In genomic region chr8:13625281-13625970, GRCm38 (mm10) we compare ENCODE assay signal across 9 mouse cellular contexts. TPM values are rescaled to one million over a fixed set of nuclear protein-coding genes. Genes with fewer than 3 reads are reported as not detected.
A peak's percentile ranks its signal among the peaks of the same experiment; 100 is the strongest.
DNase-seq lines count a peak whose midpoint lies in the region; ATAC-seq and TF ChIP-seq lines count a peak whose summit lies in the region.
"Had no signal": no experiment of that assay in that cellular context is flagged by ENCODE, and none has a peak within 500 bp of the region (broad histone marks: within the 10 kb centered on the region; RNA-seq: fewer than 3 reads in every experiment).

No protein-coding gene starts in this region.

- no peaks in the 10 kb centered on the region for H3K27me3 ChIP-seq in lung, embryonic 15.5 days
- H3K27me3 ChIP-seq in intestine, embryonic 15.5 days (replicated peaks): no peaks in the 10 kb centered on the region
- no peaks in the 10 kb centered on the region for H3K27me3 ChIP-seq in stomach, embryonic 14.5 days (ENCODE audit: control insufficient read depth, insufficient read depth, low read length)
- H3K27me3 ChIP-seq: liver, embryonic 13.5 days had no signal

- no peak for TF ChIP-seq POLR2A in lung, adult 2 months (IDR thresholded peaks at IDR 0.05; ENCODE audit: borderline replicate concordance, extremely low read depth, low read depth, low read length)

- no peak overlapping the region for H3K4me2 ChIP-seq in lung, embryonic 15.5 days
- no peak overlapping the region for H3K4me2 ChIP-seq in intestine, embryonic 15.5 days (replicated peaks)
- no peak overlapping the region for H3K4me2 ChIP-seq in stomach, embryonic 14.5 days (replicated peaks; ENCODE audit: low read depth, low read length)
- H3K4me2 ChIP-seq: liver, embryonic 13.5 days had no signal

- H3K4me3 ChIP-seq in lung, embryonic 15.5 days: no peak overlapping the region
- H3K4me3 ChIP-seq in lung, adult 2 months (replicated peaks; ENCODE audit: extremely low read depth, low read depth, low read length): no peak overlapping the region
- H3K4me3 ChIP-seq in intestine, embryonic 15.5 days (replicated peaks): no peak overlapping the region
- H3K4me3 ChIP-seq in stomach, embryonic 14.5 days (ENCODE audit: low read depth, low read length): no peak overlapping the region
- H3K4me3 ChIP-seq: liver, embryonic 13.5 days had no signal

- H3K9ac ChIP-seq in lung, embryonic 15.5 days: no peak overlapping the region
- H3K9ac ChIP-seq in intestine, embryonic 15.5 days: no peak overlapping the region
- H3K9ac ChIP-seq in stomach, embryonic 14.5 days (replicated peaks; ENCODE audit: low read depth, low read length): no peak overlapping the region
- H3K9ac ChIP-seq: liver, embryonic 13.5 days had no signal

- no peak for DNase-seq in cerebellum, adult 11-12 months
- DNase-seq in lung, adult 2 months: no peak
- no peak for DNase-seq in right cerebral cortex, postnatal 25 days
- DNase-seq in adrenal gland, postnatal 14 days: no peak
- DNase-seq: liver, embryonic 13.5 days had no signal

- H3K9me3 ChIP-seq in lung, embryonic 15.5 days: no peaks in the 10 kb centered on the region
- H3K9me3 ChIP-seq in intestine, embryonic 15.5 days: no peaks in the 10 kb centered on the region
- no peaks in the 10 kb centered on the region for H3K9me3 ChIP-seq in stomach, embryonic 14.5 days (ENCODE audit: control insufficient read depth, low read depth, low read length)
- H3K9me3 ChIP-seq: liver, embryonic 13.5 days had no signal

- WGBS in lung, embryonic 15.5 days: 48% methylated on average over 5 of the region's 5 CpGs
- WGBS in lung, adult 2 months: 58% methylated on average over 5 of the region's 5 CpGs
- 65% methylated on average over 5 of the region's 5 CpGs for WGBS in intestine, embryonic 15.5 days
- WGBS in stomach, embryonic 14.5 days: 69% methylated on average over 5 of the region's 5 CpGs

- H3K27ac ChIP-seq in lung, embryonic 15.5 days: peak overlapping the region; percentile 77
- H3K27ac ChIP-seq in intestine, embryonic 15.5 days: peak overlapping the region; percentile 73; the same call in 1 of the 2 replicates
- H3K27ac ChIP-seq in stomach, embryonic 14.5 days (ENCODE audit: low read length): peak overlapping the region; percentile 71

- no peaks in the 10 kb centered on the region; the same call in 1 of the 2 replicates for H3K36me3 ChIP-seq in lung, embryonic 15.5 days
- H3K36me3 ChIP-seq in intestine, embryonic 15.5 days: no peaks in the 10 kb centered on the region
- H3K36me3 ChIP-seq in stomach, embryonic 14.5 days (ENCODE audit: control insufficient read depth, insufficient read depth, low read length): no peaks in the 10 kb centered on the region

- H3K4me1 ChIP-seq in lung, embryonic 15.5 days: peaks cover 51% of the 10 kb centered on the region
- H3K4me1 ChIP-seq in lung, adult 2 months (ENCODE audit: control insufficient read depth, insufficient read depth, low read length): peaks cover 24% of the 10 kb centered on the region
- peaks cover 26% of the 10 kb centered on the region for H3K4me1 ChIP-seq in intestine, embryonic 15.5 days (replicated peaks)
- H3K4me1 ChIP-seq in stomach, embryonic 14.5 days (ENCODE audit: control insufficient read depth, insufficient read depth, low read length): peaks cover 25% of the 10 kb centered on the region

- no peak for TF ChIP-seq CTCF in lung, adult 2 months (IDR thresholded peaks at IDR 0.05; ENCODE audit: insufficient read depth, low read length)

- 0 out of 2 replicates have a peak, but pooled peaks have one; percentile 0 for ATAC-seq in cerebellum, adult (ENCODE audit: insufficient number of reproducible peaks, low FRiP score, low TSS enrichment)
- peak; percentile 40; the same call in 1 of the 2 replicates for ATAC-seq in lung, embryonic 15.5 days (ENCODE audit: borderline replicate concordance, extremely low read depth, low FRiP score, low TSS enrichment)
- no peak for ATAC-seq in intestine, embryonic 15.5 days
- ATAC-seq in stomach, embryonic 14.5 days (ENCODE audit: insufficient number of reproducible peaks, insufficient read depth, low FRiP score, low read depth): no peak

RNA-seq across cellular contexts. Expression of gene Rasa3, which starts 52.0 kb away (rescaled TPM):
- 42.8 and 45.6 TPM in 2 replicates for polyA plus RNA-seq in lung, embryonic 15.5 days (2015; fragmentation: Nextera tagmentation; extraction: Ambion mirVana)
- 37.1 and 43.5 TPM in 2 replicates for polyA plus RNA-seq in lung, adult 2 months (2012; rRNA removed)
- polyA plus RNA-seq in intestine, embryonic 15.5 days (2015; fragmentation: Nextera tagmentation; extraction: Ambion mirVana): 19.1 and 22.2 TPM in 2 replicates
- 23.0 and 27.7 TPM in 2 replicates for polyA plus RNA-seq in stomach, embryonic 14.5 days (2014; fragmentation: Nextera tagmentation; extraction: Ambion mirVana)
- 29.4 and 39.3 TPM in 2 replicates for total RNA-seq in adrenal gland, postnatal 14 days (2021)

Comparison
In these comparisons a context has a peak if more than half of its experiments do, and no peak if none do; other contexts are left out.
1. ATAC-seq: peak in cerebellum, adult (single experiment) and lung, embryonic 15.5 days (single experiment); none in intestine, embryonic 15.5 days (single experiment) and stomach, embryonic 14.5 days (single experiment).
2. Peak in every context shown above with its lines, with median percentiles within 50 percentile points of each other: H3K27ac ChIP-seq.